Mouse (Mus musculus) layer of hippocampus, adult 8-10 months (tissue): ENCODE data around the gene Celf5. TPM values are rescaled to one million over a fixed set of nuclear protein-coding genes. Genes with fewer than 3 reads are reported as not detected.

Source experiments
- DNase-seq, 2 experiments: peaks; one replicate each; pipeline ENCODE4 v3.0.0; 2022; ENCODE audit warnings: low spot score in 2 of 2
- total RNA-seq, 4 experiments: library from RNA; stranded (reverse); gene quantifications; 2 replicates each; pipeline ENCODE4 v1.2.4; 2022

Celf5 gene
- total RNA-seq, 4 experiments from 2014 or later = 230 to 284 (median 256) TPM

- peak; percentile 14 to 30 for DNase-seq
These were observed 16.1 kb upstream of the Celf5 start for GRCm38 (mm10) chr10:81498316-81499249.

GRCm38 (mm10) chr10:81497401-81498270 is 15.1 kb upstream of the Celf5 start:
- peak; percentile 9 to 31 for DNase-seq

GRCm38 (mm10) chr10:81496969-81497368 is 14.5 kb upstream of the Celf5 start:
- DNase-seq = no peak

- peak; percentile 98 for DNase-seq
These were observed 13.9 kb upstream of the Celf5 start, which contains the start of gene Ncln for GRCm38 (mm10) chr10:81496264-81496901. Gene Ncln, minus strand, starts transcription at chr10:81496392.

- DNase-seq = peak; percentile 10 to 14
These were observed 13.2 kb upstream of the Celf5 start for GRCm38 (mm10) chr10:81495616-81496263.

- DNase-seq = peak in 1 of 2 experiments; percentile 13
These were observed 12.6 kb upstream of the Celf5 start for GRCm38 (mm10) chr10:81495151-81495550.

GRCm38 (mm10) chr10:81494260-81495041 is 11.9 kb upstream of the Celf5 start:
- DNase-seq = peak in 1 of 2 experiments; percentile 15

DNA sequence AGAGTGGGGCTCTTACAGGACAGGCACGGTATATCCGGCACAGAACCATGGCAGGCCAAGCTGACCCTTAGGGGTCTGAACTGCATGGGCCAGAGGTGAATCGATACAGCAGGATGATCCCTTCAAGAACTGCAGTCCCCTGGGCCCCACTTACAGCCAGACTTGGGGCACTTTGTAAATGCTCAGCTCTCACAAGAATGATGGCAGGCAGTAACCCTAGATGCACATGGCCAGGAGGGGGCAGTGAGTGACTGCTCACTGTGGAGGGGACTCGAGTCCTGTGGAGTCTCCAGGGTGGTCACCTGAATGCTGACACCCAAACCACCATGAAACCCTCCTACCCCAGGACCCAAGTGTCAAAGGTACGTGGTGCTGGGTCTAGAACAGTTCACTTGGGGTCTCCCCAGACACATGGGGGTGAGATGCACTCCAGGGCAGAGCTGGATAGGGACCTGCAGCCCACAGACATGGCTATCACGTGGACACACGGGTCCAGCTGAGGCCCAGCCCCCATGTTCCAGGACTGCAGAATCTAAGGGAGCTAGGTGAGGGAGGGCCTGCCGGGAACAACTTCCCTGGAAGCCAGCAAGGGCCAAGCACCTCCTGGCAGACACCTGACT is 11.2 kb upstream of the Celf5 start:
- DNase-seq = peak in 1 of 2 experiments; percentile 15

DNA sequence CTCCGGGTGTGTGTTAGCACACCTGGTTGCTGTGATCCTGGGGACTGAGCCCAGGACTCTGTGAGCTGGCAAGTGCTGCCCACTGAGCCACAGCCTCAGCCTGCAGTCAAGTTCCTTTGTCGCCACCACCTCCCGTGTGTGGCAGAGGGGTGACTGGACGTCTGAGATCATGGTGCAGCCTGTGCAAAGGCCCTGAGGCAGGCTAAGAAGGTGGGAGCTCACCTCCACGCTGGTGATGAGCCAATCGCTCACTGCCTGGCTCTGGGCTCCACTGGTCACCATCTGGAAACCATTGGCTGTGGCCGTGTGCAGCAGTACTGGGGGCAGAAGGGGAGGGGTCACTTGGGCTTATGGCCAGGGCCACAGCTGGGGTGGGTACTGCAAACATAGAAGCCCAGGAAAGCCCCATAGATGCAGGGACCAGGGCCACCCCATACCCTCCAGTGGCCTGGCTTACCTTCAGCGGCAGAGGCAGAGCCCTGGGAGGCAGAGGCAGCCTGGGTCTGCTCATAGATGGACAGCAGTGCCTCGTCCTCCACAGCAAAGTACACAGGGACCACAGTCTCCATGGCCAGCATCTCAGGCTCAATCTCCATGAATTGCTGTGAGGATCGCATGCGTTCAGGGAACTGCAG is 10.2 kb upstream of the Celf5 start:
- DNase-seq = no peak

GRCm38 (mm10) chr10:81491018-81491417 is 8.5 kb upstream of the Celf5 start:
- no peak for DNase-seq

DNA sequence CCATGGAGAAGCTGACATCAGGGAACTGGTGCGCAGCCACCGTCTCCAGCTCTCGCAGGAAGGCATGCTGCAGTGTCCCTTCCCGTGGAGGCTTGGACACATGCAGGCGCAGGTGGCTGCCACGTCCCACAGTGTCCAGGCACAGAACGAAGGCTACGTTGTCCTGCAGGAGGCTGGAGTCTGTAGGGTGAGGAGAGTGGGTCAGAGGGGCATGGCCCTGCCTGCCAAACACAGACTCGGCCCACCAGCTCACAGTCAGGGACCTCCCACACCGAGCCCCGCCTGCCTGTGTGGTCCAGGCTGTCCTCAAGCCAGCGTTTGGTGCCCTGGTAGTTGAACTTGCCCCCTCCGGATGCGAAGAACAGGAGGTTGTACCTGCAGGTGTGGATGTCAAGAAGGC is 7.4 kb upstream of the Celf5 start:
- peak in 1 of 2 experiments; percentile 5 for DNase-seq

- DNase-seq = no peak
These were observed 5.6 kb upstream of the Celf5 start for GRCm38 (mm10) chr10:81488081-81488480.

GRCm38 (mm10) chr10:81486496-81486895 is 4.0 kb upstream of the Celf5 start:
- no peak for DNase-seq

DNA sequence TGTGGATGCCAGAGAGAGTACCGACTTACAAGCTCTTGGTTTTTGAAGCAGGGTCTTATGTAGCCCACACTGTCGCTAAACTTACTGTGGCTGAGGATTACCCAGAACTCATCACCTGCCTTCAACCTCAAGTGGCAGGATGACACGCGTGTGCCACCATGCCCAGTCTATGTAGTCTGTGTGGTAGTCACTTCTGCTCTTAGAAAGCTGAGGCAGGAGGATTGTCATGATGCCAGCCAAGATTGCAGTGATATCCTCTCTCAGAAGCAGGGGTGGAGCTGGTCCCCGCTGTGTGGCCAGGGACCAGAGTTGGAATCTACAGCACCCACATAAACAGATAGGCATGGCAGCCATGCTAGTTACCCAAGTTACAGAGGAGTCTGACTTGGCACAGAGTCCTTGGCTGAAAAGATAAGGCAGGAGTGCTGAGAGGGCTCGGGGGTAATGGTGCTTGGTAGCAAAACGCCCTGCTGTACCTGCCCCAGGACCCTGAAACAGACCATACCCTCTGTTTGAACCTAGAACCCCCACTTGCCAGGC is 3.0 kb upstream of the Celf5 start:
- no peak for DNase-seq

DNA sequence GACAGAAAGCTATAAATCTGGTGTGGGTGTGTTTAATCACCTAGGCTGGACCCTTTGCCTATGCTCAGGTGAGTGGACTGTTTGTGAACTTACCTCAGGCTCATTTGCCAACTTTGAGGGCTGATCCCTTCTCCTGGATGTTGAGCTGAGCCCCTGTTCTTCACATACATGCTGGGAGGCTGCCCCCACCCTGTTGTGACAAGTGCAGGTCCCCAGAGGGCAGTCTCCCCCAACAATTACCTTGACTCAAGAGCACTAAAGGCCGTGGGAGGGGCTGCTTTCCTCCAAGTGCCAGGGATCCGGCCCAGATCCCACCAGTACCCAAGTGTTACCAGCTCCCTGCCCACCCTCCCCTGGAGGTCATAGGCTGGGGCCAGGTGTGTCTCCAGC is 2.5 kb upstream of the Celf5 start:
- no peak for DNase-seq

GRCm38 (mm10) chr10:81484441-81485059 is 2.0 kb upstream of the Celf5 start:
- DNase-seq = peak in 1 of 2 experiments; percentile 63

DNA sequence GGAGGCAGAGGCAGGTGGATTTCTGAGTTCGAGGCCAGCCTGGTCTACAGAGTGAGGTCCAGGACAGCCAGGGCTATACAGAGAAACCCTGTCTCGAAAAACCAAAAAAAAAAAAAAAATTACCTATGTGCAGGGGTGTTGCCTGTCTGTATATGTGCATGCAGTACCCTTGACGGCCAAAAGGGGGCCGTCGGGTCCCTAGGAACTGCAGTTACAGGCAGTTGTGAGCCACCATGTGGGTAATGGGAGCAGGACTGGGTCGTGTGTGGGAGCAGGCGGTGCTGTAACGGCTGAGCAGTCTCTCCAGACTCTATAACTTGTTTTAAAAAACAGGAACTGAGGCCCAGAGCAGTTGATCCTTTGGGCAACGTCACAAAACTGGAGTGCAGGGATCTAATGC is 1.5 kb upstream of the Celf5 start:
- peak in 1 of 2 experiments; percentile 56 for DNase-seq
